Mouse (Mus musculus): Measurements from ENCODE around the gene Ldb3. TPM values are rescaled to one million over a fixed set of nuclear protein-coding genes. Genes with fewer than 3 reads are reported as not detected.

Ldb3 gene
- polyA plus RNA-seq, 1 experiment from 2014 or later = 12.7 TPM

DNA sequence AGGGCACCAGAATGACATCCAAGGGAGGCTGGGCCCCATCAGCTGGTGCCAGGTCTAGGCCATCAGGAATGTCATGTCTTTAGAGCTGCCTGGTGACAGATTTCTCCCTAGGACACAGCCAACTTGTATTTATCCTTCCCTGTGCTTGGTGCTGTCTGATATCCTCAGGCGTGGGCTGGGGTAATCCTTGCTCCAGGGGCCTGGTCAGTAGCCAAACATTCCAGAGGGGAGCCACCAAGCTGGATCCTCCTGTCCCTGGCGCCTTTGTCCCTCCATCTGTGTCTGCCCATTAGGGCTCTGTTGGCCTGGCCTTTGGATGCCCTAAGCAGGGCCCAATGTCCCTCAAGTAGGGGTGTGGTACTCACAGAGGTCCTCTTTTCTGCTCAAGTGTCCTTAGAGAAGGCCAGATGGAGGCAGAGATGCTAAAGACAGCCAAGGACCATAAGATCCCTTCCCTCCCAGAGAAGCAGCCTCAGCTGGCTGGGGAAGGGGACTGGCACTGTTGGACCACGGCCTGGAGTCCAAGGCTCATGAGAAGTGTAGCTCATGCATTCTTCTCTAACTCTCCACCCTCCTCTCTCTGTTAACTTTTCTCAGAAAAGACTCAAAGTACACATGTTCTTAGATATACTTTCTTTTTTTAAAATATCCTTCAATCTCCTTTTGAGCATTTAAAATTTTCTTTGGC is 5.6 kb downstream of the Ldb3 start:
- Histone ChIP-seq H3K27me3 (ENCODE audit: control insufficient read depth, insufficient read depth, low read depth, low read length) (no peaks in the 10 kb centered on the region), H3K27ac (ENCODE audit: low read length) (no peak overlapping the region), H3K36me3 (ENCODE audit: control insufficient read depth, insufficient read depth, low read length) (no peaks in the 10 kb centered on the region), H3K4me1 (replicated peaks; ENCODE audit: control insufficient read depth, insufficient read depth, low read length) (no peaks in the 10 kb centered on the region), H3K4me2 (ENCODE audit: low read depth, low read length) (no peak overlapping the region), H3K4me3 (ENCODE audit: low read length) (no peak overlapping the region), H3K9ac (ENCODE audit: low read length) (no peak overlapping the region), H3K9me3 (ENCODE audit: control insufficient read depth, low read length) (no peaks in the 10 kb centered on the region)
- 50% methylated on average over 3 of the region's 3 CpGs for WGBS
- ATAC-seq (ENCODE audit: low read depth) = peak; percentile 19

DNA sequence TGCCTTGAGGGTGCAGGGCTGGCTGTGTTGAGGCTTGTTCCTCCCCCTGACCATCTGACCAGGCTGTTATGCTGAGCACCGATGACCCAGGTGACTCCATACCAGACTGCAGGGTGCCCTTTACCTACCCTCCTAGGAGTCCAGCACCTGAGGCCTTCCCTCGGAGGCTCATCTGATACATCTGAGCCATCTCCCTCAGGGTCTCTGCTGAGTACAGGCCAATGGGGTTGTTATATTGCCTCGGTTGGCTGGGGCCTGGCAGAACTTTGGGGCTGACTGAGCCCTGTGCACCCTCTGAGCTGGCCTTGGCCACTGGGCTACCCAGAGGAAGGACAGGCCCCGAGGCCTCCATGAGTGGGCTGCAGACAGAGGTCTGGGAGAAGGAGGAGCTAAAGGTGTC is 11.6 kb downstream of the Ldb3 start:
- no peaks in the 10 kb centered on the region for H3K36me3 ChIP-seq (ENCODE audit: control insufficient read depth, insufficient read depth, low read length)

DNA sequence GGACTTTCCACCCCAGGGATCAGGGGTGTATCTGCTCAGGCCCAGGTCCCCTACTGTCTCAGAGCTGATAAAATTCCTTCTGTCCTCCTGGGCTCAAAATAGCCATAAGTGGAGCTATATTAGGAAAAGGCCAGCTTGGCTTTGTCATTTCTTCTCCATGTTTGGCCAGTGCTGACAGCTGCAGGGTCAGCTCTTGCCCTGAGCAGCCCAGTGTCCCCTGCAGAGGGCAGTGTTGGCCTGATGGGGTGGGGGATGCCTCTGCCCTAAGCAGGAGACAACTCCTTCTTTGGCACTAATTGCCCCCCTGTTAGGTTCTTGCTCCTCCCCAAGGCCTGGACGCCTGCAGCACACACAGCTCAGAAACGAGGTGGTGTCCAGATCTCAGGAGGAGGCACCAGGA is 14.4 kb downstream of the Ldb3 start:
- WGBS = 44% methylated on average over 2 of the region's 2 CpGs
- ATAC-seq (ENCODE audit: low read depth) = no peak
- Histone ChIP-seq H3K9ac (ENCODE audit: low read length) (no peak overlapping the region), H3K27ac (ENCODE audit: low read length) (no peak overlapping the region), H3K36me3 (ENCODE audit: control insufficient read depth, insufficient read depth, low read length) (no peaks in the 10 kb centered on the region), H3K27me3 (ENCODE audit: control insufficient read depth, insufficient read depth, low read depth, low read length) (peaks cover 2% of the 10 kb centered on the region), H3K4me3 (ENCODE audit: low read length) (no peak overlapping the region), H3K9me3 (ENCODE audit: control insufficient read depth, low read length) (no peaks in the 10 kb centered on the region), H3K4me2 (ENCODE audit: low read depth, low read length) (no peak overlapping the region), H3K4me1 (replicated peaks; ENCODE audit: control insufficient read depth, insufficient read depth, low read length) (peaks cover 4% of the 10 kb centered on the region; the same call in 1 of the 2 replicates)

More for the DNA sequence above, 11.6 kb downstream of the Ldb3 start:
- Histone ChIP-seq H3K4me3 (ENCODE audit: low read length) (no peak overlapping the region), H3K4me1 (replicated peaks; ENCODE audit: control insufficient read depth, insufficient read depth, low read length) (no peaks in the 10 kb centered on the region), H3K27ac (ENCODE audit: low read length) (no peak overlapping the region), H3K9me3 (ENCODE audit: control insufficient read depth, low read length) (no peaks in the 10 kb centered on the region), H3K27me3 (ENCODE audit: control insufficient read depth, insufficient read depth, low read depth, low read length) (no peaks in the 10 kb centered on the region), H3K9ac (ENCODE audit: low read length) (no peak overlapping the region), H3K4me2 (ENCODE audit: low read depth, low read length) (no peak overlapping the region)
- WGBS = 81% methylated on average over 4 of the region's 4 CpGs
- ATAC-seq (ENCODE audit: low read depth) = no peak

DNA sequence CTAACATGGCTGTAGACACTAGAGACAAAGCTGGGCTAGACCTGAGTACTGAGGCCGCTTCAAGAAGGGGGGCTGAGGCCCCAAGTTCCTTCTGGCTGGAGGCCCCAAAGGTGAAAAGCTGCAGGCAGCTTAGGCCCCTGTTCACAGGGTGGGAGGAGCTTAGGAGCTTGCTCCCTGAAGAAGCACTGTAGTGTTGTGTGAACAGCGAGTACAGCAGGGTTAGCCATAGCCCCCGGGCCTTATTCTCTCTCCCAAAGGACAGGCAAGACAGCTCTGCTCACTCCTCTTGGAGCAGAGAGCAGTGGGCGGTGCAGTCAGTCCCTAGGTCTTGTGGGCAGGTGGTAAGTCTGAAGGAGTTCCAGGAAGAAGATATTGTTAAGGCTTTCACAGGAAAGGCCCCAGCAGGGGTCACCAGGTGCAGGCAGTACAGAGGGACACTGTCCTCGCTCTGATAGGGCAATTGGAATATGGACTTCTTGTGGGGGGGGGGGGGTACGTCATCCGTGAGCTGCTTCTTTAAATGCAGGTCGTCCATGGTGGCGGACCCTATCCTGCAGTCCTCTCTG is 15.1 kb downstream of the Ldb3 start:
- no peak overlapping the region for H3K27ac ChIP-seq (ENCODE audit: low read length)
- no peaks in the 10 kb centered on the region for H3K9me3 ChIP-seq (ENCODE audit: control insufficient read depth, low read length)
- no peak overlapping the region for H3K9ac ChIP-seq (ENCODE audit: low read length)
- no peak overlapping the region for H3K4me2 ChIP-seq (ENCODE audit: low read depth, low read length)
- peaks cover 4% of the 10 kb centered on the region; the same call in 1 of the 2 replicates for H3K4me1 ChIP-seq (replicated peaks; ENCODE audit: control insufficient read depth, insufficient read depth, low read length)
- H3K27me3 ChIP-seq (ENCODE audit: control insufficient read depth, insufficient read depth, low read depth, low read length) = peaks cover 2% of the 10 kb centered on the region
- H3K36me3 ChIP-seq (ENCODE audit: control insufficient read depth, insufficient read depth, low read length) = no peaks in the 10 kb centered on the region
- no peak for ATAC-seq (ENCODE audit: low read depth)
- 59% methylated on average over 9 of the region's 9 CpGs for WGBS
- no peak overlapping the region for H3K4me3 ChIP-seq (ENCODE audit: low read length)

DNA sequence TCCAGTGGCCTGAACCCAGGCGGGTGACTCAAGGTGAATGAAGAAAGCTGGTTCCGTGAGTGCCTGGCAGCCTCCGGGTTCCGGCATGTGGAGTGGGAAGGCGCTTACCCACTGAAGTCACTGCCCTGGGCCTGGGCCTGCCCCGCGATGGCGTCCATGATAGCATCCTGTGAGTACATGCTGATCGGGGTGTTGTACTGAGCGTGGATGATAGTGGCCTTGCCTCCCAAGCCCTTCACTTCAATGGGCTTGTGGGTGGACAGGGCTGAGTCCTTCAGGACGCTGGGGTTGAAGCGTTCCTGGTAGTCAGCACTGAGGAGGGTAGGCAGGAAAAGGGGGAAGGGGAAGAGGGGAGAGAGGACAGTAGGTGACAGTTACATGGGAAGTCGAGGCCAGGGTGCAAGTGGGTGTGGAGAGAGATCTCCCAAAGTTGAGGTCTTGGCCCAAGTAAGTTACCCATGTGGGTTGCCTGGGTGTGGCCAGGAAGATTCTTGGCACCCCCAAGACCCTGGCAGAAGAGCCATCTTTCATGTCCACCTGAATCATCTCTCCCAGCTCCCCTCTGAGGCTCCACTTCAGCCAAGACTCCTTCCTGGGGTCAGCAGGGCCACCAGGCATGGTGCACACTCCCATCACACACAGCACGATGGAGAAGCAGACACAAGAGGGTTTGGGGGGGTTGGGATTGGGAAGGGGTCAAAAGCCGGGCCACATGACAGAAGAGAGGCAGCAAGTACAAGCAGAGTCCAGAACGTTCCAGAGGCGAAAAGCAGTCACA is 16.7 kb downstream of the Ldb3 start:
- H3K36me3 ChIP-seq (ENCODE audit: control insufficient read depth, insufficient read depth, low read length) = no peaks in the 10 kb centered on the region
- ATAC-seq (ENCODE audit: low read depth) = no peak
- no peaks in the 10 kb centered on the region for H3K9me3 ChIP-seq (ENCODE audit: control insufficient read depth, low read length)
- WGBS = 83% methylated on average over 17 of the region's 17 CpGs
- peaks cover 2% of the 10 kb centered on the region for H3K27me3 ChIP-seq (ENCODE audit: control insufficient read depth, insufficient read depth, low read depth, low read length)
- peaks cover 4% of the 10 kb centered on the region; the same call in 1 of the 2 replicates for H3K4me1 ChIP-seq (replicated peaks; ENCODE audit: control insufficient read depth, insufficient read depth, low read length)
- H3K4me2 ChIP-seq (ENCODE audit: low read depth, low read length) = no peak overlapping the region
- H3K27ac ChIP-seq (ENCODE audit: low read length) = no peak overlapping the region
- H3K9ac ChIP-seq (ENCODE audit: low read length) = no peak overlapping the region
- no peak overlapping the region for H3K4me3 ChIP-seq (ENCODE audit: low read length)

DNA sequence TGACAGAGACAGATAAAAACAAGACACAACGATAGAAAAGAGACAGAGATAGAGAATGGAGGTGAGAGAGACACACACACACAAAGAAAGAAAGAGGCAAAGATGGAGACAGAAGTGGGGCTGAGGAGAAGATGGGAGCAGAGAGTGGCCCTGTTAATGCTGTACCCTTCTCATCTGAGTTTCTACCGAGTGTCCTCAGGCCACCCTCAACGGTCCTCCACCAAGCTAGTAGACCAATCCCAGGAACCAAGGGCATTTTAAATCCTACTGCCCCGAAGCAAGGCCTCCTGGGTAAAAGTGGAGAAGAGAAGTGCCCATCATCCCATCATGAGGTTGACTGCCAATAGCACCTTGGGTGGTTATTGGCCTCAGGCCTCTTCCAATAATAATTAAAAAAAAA is 17.6 kb downstream of the Ldb3 start:
- H3K4me1 ChIP-seq (replicated peaks; ENCODE audit: control insufficient read depth, insufficient read depth, low read length) = peaks cover 8% of the 10 kb centered on the region
- ATAC-seq (ENCODE audit: low read depth) = no peak
- 67% methylated on average over 4 of the region's 4 CpGs for WGBS

GRCm38 (mm10) chr14:34570294-34570693 is 18.2 kb downstream of the Ldb3 start:
- Histone ChIP-seq H3K4me2 (ENCODE audit: low read depth, low read length) (peak overlapping the region; percentile 57), H3K36me3 (ENCODE audit: control insufficient read depth, insufficient read depth, low read length) (no peaks in the 10 kb centered on the region), H3K27ac (ENCODE audit: low read length) (no peak overlapping the region), H3K4me1 (replicated peaks; ENCODE audit: control insufficient read depth, insufficient read depth, low read length) (peaks cover 9% of the 10 kb centered on the region), H3K4me3 (ENCODE audit: low read length) (no peak overlapping the region), H3K9ac (ENCODE audit: low read length) (no peak overlapping the region; the same call in 1 of the 2 replicates), H3K27me3 (ENCODE audit: control insufficient read depth, insufficient read depth, low read depth, low read length) (peaks cover 2% of the 10 kb centered on the region), H3K9me3 (ENCODE audit: control insufficient read depth, low read length) (no peaks in the 10 kb centered on the region)
- ATAC-seq (ENCODE audit: low read depth) = peak; percentile 64
- 3% methylated on average over 6 of the region's 6 CpGs for WGBS

More for the DNA sequence above, 17.6 kb downstream of the Ldb3 start:
- Histone ChIP-seq H3K9me3 (ENCODE audit: control insufficient read depth, low read length) (no peaks in the 10 kb centered on the region), H3K27ac (ENCODE audit: low read length) (no peak overlapping the region), H3K36me3 (ENCODE audit: control insufficient read depth, insufficient read depth, low read length) (no peaks in the 10 kb centered on the region), H3K27me3 (ENCODE audit: control insufficient read depth, insufficient read depth, low read depth, low read length) (peaks cover 2% of the 10 kb centered on the region), H3K4me2 (ENCODE audit: low read depth, low read length) (no peak overlapping the region), H3K4me3 (ENCODE audit: low read length) (no peak overlapping the region), H3K9ac (ENCODE audit: low read length) (no peak overlapping the region)

DNA sequence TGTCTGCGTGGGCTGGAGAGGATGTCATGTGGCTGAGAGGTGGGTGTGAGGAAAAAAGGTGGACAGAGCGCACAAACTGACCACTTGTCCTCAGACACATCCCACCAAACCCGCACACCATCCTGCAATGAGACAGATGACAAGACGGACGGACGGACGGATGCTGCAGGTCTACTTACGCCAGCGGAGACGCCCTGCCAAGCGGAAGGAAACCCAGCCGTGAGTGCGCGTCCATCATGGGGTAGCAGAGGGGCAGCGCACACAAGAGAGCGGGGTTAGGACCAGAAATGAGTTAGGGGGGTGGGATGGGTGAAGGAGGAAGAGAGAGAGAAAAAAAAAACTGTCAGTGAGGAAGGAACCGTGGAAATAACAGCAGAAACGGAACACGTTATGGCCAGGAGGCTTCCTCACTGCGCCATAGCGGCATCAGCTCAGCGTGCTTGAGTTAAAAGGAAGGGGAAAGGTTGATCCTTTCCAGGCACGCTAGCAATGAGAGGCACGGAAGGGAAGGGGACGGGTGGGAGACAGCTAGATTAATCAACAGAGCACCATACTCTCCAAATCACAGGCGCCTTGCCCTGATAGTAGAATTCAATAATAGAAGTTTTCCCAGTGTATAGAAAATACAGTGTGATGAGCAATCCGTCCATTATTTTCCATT is 18.8 kb downstream of the Ldb3 start:
- peak overlapping the region; percentile 42 for H3K9ac ChIP-seq (ENCODE audit: low read length)
- no peaks in the 10 kb centered on the region for H3K9me3 ChIP-seq (ENCODE audit: control insufficient read depth, low read length)
- H3K36me3 ChIP-seq (ENCODE audit: control insufficient read depth, insufficient read depth, low read length) = no peaks in the 10 kb centered on the region
- H3K4me2 ChIP-seq (ENCODE audit: low read depth, low read length) = peak overlapping the region; percentile 57
- peaks cover 9% of the 10 kb centered on the region for H3K4me1 ChIP-seq (replicated peaks; ENCODE audit: control insufficient read depth, insufficient read depth, low read length)
- no peak overlapping the region for H3K27ac ChIP-seq (ENCODE audit: low read length)
- H3K27me3 ChIP-seq (ENCODE audit: control insufficient read depth, insufficient read depth, low read depth, low read length) = peaks cover 2% of the 10 kb centered on the region
- peak overlapping the region; percentile 27 for H3K4me3 ChIP-seq (ENCODE audit: low read length)
- 32% methylated on average over 27 of the region's 27 CpGs for WGBS
- no peak for ATAC-seq (ENCODE audit: low read depth)

DNA sequence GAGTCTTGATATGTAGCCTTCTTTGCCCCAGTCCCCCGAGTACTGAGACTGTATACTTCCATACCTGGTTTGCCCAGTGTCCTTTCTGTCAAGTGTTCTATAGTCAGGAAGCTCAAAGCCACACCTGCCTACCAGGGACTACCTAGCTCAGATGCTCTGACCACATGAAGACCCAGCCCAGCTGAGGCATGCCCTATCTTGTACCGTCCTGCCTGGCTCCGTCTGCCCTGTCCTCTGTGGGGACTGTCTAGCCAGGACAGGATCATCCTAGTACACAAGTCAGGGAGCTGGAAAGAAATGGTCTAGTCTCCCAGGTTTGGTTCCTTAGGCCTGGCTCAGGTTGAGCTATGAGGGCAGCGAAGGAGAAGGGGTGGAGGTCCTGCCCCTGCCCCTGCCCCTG is 19.9 kb downstream of the Ldb3 start:
- Histone ChIP-seq H3K9me3 (ENCODE audit: control insufficient read depth, low read length) (no peaks in the 10 kb centered on the region), H3K4me3 (ENCODE audit: low read length) (no peak overlapping the region), H3K4me1 (replicated peaks; ENCODE audit: control insufficient read depth, insufficient read depth, low read length) (peaks cover 9% of the 10 kb centered on the region), H3K4me2 (ENCODE audit: low read depth, low read length) (no peak overlapping the region), H3K27me3 (ENCODE audit: control insufficient read depth, insufficient read depth, low read depth, low read length) (peaks cover 2% of the 10 kb centered on the region), H3K36me3 (ENCODE audit: control insufficient read depth, insufficient read depth, low read length) (no peaks in the 10 kb centered on the region), H3K27ac (ENCODE audit: low read length) (no peak overlapping the region), H3K9ac (ENCODE audit: low read length) (no peak overlapping the region)
- 85% methylated on average over 4 of the region's 4 CpGs for WGBS
- no peak for ATAC-seq (ENCODE audit: low read depth)
